Mouse (Mus musculus): ENCODE data around the gene Slc25a25. TPM values are rescaled to one million over a fixed set of nuclear protein-coding genes. Genes with fewer than 3 reads are reported as not detected.

The Slc25a25 gene
- total RNA-seq, 2 experiments from 2014 or later = 46.0 to 48.9 TPM

GRCm38 (mm10) chr2:32408429-32409424 lies 42.5 kb downstream of the Slc25a25 start:
- no peak for DNase-seq (ENCODE audit: low spot score in 2 of 2)

GRCm38 (mm10) chr2:32407144-32407824 lies 44.0 kb downstream of the Slc25a25 start:
- no peak for DNase-seq (ENCODE audit: low spot score in 2 of 2)

DNA sequence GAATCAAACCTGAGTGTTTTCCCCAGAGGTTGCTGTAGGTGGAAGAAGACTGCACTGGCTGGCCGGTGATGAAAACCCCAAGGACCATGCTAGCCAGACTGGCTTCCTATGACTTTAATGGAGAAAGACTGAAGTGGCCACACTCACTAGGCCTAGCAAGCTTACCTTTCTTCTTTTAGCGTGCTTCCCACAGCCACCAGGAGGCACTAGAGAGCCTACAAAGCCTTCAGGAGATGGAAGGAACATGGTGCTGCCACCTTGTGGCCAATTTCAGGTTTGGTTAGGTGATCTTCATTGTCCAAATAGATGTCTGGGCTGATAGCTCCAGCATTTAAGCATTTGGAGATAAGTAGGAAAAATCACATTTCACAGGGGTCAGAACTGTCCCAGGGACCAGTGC lies 46.6 kb downstream of the Slc25a25 start:
- peak; percentile 98 for DNase-seq (ENCODE audit: low spot score in 2 of 2)

DNA sequence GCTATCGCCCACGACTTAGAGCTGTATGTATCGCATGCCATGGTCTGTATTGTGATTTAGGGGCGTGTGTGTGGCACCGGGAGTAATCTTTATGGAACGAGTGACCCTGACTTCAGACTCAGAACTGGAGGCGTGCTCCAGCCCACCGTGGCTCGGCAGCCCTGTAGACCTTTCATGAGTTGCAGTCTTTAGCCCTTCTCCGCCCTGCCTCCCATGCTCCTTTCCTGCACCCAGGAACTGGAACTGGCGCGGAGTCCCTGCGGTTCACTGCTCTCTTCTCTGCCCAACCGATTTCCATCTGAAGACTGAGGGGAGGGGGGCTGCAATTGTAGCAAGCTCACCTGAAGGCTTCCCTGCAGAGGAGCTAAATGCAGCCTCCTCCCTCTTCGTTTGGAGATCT lies 54.5 kb downstream of the Slc25a25 start:
- DNase-seq (ENCODE audit: low spot score in 2 of 2) = no peak

DNA sequence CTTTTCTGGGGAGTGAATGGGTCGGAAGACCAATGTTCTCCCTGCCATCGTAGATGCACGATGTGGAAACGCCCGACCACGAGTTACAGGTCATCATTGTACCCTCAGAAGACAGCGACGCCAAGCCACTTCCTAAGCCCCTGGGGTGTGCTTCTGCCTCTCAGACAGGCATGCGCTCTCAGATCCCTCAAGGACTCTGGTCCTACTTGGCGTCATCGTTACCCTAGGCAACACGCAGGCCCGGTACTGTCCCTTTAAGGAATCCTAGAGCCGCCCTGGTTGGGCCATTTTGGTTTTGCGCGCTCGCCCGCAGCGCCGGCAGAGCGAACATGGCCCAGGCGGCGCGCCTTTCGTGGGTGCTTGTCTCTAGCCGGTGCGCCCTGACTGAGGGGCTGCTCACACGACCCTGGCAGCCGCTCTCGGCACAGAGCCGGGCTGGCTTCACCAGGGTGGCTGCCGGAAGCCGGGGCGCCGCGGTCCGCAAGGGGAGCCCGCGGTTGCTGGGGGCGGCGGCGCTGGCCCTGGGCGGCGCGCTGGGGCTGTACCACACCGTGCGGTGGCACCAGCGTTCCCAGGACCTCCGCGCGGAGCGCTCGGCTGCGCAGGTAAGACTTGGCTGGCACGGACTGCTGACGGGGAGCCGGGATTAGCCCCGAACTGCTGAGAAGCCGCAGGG lies 55.2 kb downstream of the Slc25a25 start:
- peak; percentile 83 to 88 for DNase-seq (ENCODE audit: low spot score in 2 of 2)

- peak; percentile 87 to 92 for DNase-seq (ENCODE audit: low spot score in 2 of 2)
Observed at GRCm38 (mm10) chr2:32395484-32395945, 55.7 kb downstream of the Slc25a25 start, which contains the start of gene Ptges2. Gene Ptges2, plus strand, starts transcription at chr2:32395896.

- DNase-seq (ENCODE audit: low spot score in 2 of 2) = peak; percentile 44 to 57
Observed at GRCm38 (mm10) chr2:32394973-32395372, 56.3 kb downstream of the Slc25a25 start.

DNA sequence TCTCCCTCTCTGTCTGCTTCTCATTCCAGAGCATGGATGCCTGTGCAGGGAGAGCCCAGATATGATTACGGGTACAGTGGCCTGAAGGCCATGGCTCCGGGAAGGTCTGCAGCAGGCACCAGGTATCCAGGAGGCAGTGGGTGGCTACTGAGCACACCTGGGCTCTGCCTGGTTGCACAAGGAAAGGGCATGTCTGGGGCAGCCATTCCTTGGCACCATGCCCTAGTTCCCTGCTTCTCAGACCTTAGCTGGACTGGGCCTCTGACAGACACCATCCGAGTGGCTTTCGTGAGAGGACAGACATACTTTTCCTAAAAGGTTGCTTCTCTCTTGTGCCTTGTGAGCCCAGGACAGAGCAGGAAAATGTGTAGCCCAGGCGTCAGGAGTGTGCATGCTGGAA lies 59.2 kb downstream of the Slc25a25 start:
- DNase-seq (ENCODE audit: low spot score in 2 of 2) = no peak

DNA sequence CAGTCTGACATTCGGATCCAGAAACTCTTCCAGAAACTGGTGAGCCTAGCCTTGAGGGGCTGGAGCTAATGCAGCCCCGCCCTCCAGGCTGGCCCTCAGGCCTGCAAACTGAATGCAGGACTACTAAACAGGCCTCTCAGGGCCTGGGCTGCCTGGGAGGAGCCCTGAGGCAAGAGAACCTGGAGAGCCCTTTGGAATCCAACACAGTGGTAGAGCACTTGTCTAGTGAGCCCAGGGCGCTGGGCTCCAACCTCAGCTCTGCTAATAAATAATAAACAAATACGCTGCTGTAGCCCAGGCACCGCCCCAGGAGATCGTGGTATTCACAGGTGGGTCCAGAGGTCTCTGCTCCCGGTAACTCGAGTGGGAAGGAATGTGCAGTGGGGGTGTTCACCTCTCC lies 60.4 kb downstream of the Slc25a25 start:
- DNase-seq (ENCODE audit: low spot score in 2 of 2) = no peak

DNA sequence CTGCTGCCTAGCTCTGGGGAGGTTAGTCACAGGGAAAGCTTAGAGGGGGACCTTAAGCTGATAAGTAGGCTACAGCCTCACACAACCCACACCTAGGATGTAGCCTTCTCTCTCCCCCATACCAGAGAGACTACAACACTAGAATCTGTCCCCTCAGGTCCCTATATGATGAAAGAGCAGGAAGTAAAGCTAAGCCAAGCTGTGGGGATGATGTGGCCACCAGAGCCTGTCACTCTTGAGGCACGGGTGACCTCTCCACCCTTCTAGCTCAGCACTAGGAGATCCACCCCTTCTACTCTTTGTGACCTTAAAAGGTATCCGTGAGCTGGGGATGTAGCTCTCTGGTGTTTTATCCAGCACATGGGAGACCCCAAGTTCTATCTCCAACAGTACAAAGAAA lies 62.1 kb downstream of the Slc25a25 start:
- DNase-seq (ENCODE audit: low spot score in 2 of 2) = no peak

- no peak for DNase-seq (ENCODE audit: low spot score in 2 of 2)
Observed at GRCm38 (mm10) chr2:32387706-32388490, 63.3 kb downstream of the Slc25a25 start, which contains the start of gene Lcn2. Gene Lcn2, minus strand, starts transcription at chr2:32388252.

DNA sequence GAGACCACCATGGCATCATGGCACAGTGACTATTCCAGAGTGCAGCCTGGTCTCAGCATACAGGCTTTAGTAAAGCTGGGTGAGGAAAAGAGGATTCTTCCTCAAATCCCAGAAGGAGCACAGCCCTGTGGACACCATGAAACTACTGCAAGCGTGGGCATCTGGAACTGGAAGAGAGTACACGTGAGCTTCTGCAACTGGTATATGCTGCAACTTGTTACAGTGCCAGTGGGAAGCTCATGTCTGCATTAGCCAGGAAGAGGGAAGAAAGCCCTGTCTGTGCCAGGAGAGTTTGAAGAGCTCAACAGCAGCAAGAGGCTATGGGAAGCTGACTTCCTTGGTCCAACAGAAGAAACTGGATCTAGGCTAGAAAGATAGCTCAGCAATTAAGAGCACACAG lies 68.6 kb downstream of the Slc25a25 start:
- DNase-seq (ENCODE audit: low spot score in 2 of 2) = no peak

- peak; percentile 86 to 92 for DNase-seq (ENCODE audit: low spot score in 2 of 2)
Observed at GRCm38 (mm10) chr2:32381775-32382223, 69.4 kb downstream of the Slc25a25 start, which contains the start of gene 1110008P14Rik. Gene 1110008P14Rik, minus strand, starts transcription at chr2:32381938.

- peak in 1 of 2 experiments; percentile 60 for DNase-seq (ENCODE audit: low spot score in 2 of 2)
Observed at GRCm38 (mm10) chr2:32381141-32381774, 70.0 kb downstream of the Slc25a25 start.

DNA sequence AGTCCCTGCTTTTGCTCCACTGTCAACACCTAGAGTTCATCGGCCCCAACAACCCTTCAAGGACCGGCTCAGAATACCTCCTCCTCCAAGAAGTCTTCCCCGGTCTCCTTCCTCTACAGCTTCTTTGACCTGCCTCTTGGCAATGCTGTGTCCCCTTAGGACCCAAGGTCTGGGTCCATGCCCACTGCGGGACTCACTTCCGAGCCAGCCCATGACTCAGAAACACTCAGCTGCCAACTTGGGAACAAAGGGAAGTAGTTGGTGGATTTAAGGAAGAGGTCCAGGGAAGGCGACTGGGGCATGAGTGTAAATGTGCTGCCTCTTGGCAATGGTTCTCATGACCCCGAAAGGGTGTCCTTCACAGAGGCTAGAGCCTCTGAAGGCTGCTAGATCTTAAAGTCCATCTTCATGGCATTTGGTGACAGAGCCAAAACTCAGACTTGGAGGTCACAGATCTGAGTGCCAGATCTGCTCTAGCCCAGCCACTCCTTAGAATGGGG lies 71.2 kb downstream of the Slc25a25 start:
- DNase-seq (ENCODE audit: low spot score in 2 of 2) = peak in 1 of 2 experiments; percentile 54

GRCm38 (mm10) chr2:32376963-32377362 lies 74.3 kb downstream of the Slc25a25 start:
- no peak for DNase-seq (ENCODE audit: low spot score in 2 of 2)

DNA sequence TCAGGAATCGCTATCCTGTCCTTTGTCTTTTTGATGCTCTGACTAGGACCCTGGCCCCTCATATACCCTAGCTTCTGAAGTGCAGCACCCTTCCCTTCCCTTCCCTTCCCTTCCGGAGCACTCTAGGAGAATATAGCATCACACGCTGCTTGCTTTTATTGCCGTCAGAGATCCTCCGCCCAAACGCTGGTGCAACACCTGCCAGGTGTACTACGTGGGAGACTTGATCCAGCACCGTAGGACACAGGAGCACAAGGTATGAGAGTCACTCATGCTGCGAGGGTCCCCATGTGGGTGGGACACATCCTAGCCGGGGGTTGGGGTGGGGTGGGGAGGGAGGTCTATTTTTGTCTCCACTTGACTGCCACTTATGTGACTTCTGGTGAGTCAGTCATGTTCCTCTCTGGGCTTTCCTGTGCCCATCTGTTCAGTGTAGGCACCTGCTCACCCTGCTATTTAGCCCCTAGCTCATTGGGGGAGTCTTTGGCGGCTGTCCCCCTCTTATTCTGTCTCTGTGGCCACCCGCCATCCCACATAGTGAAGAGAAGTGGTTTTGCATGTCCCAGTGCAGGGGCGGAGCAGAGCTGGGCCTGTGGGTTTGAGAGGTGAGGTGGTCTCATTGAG lies 75.8 kb downstream of the Slc25a25 start:
- no peak for DNase-seq (ENCODE audit: low spot score in 2 of 2)

- no peak for DNase-seq (ENCODE audit: low spot score in 2 of 2)
Observed at GRCm38 (mm10) chr2:32374191-32374590, 77.1 kb downstream of the Slc25a25 start.

DNA sequence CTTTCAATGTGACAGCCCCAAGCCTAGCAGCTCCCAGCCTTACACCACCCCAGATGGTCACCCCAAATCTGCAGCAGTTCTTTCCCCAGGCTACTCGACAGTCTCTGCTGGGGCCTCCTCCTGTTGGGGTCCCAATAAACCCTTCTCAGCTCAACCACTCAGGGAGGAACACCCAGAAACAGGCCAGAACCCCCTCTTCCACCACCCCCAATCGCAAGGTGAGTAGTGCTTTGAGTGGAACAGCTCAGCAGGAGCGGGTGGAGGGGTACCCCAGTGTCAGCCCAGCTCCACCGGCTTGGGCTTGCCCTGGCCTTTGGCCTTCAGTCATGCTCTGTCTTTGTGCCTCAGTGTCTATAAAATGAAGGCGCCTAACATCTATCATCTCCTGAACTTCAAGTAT lies 83.9 kb downstream of the Slc25a25 start:
- DNase-seq (ENCODE audit: low spot score in 2 of 2) = no peak

All from layer of hippocampus, postnatal 10 days (tissue).